Mouse (Mus musculus) limb, embryonic 13.5 days (tissue): ENCODE measurements around the gene Acacb. TPM values are rescaled to one million over a fixed set of nuclear protein-coding genes. Genes with fewer than 3 reads are reported as not detected.

Experiments
- ATAC-seq: fragments of 200-750 bp; cut with Nextera tagmentation; 2 replicates; pipeline ENCODE4 v1.8.0; 2017; ENCODE audit warnings: low read depth, moderate number of reproducible peaks, moderate TSS enrichment; ENCODE audit not compliant: low FRiP score
- H3K27ac ChIP-seq: fragments of 300-500 bp; sonication (generic); 2 replicates; pipeline ENCODE4 v1.5.1; 2015; ENCODE audit warnings: inconsistent platforms, mild to moderate bottlenecking, moderate library complexity
- H3K27me3 ChIP-seq: fragments of 300-500 bp; sonication (generic); 2 replicates; pipeline ENCODE4 v1.6.1; 2015; ENCODE audit warnings: mild to moderate bottlenecking, inconsistent platforms
- H3K36me3 ChIP-seq: fragments of 300-500 bp; sonication (generic); 2 replicates; pipeline ENCODE4 v1.6.1; 2015; ENCODE audit warnings: inconsistent platforms, mild to moderate bottlenecking, moderate library complexity
- H3K4me1 ChIP-seq: fragments of 300-500 bp; sonication (generic); 2 replicates; pipeline ENCODE4 v1.6.1; 2015; ENCODE audit warnings: inconsistent platforms
- H3K4me2 ChIP-seq: fragments of 300-500 bp; sonication (generic); replicated peaks from 2 replicates; pipeline ENCODE4 v1.6.1; 2015; ENCODE audit warnings: inconsistent platforms, mild to moderate bottlenecking, moderate library complexity
- H3K4me3 ChIP-seq: fragments of 300-500 bp; sonication (generic); 2 replicates; pipeline ENCODE4 v1.5.1; 2015; ENCODE audit warnings: moderate library complexity, mild to moderate bottlenecking, inconsistent platforms
- H3K9ac ChIP-seq: fragments of 300-500 bp; sonication (generic); 2 replicates; pipeline ENCODE4 v1.6.1; 2015; ENCODE audit warnings: mild to moderate bottlenecking, inconsistent platforms
- H3K9me3 ChIP-seq: fragments of 300-500 bp; sonication (generic); 2 replicates; pipeline ENCODE4 v1.6.1; 2016; ENCODE audit warnings: inconsistent platforms
- WGBS: fragments of 180-500 bp; shearing (Covaris S2); methylation state at CpG from one replicate; pipeline ENCODE4 v1.1.7; 2015; 5-methylcytosine and 5-hydroxymethylcytosine counted together
- polyA plus RNA-seq: library from polyadenylated mRNA; unstranded; fragments of >200 nt; fragmentation: Nextera tagmentation; extraction: Ambion mirVana; gene quantifications from 2 replicates; pipeline ENCODE4 v1.2.1, GENCODE M21; 2015

The Acacb gene
- polyA plus RNA-seq, 1 experiment from 2014 or later, result 4.3 TPM

DNA sequence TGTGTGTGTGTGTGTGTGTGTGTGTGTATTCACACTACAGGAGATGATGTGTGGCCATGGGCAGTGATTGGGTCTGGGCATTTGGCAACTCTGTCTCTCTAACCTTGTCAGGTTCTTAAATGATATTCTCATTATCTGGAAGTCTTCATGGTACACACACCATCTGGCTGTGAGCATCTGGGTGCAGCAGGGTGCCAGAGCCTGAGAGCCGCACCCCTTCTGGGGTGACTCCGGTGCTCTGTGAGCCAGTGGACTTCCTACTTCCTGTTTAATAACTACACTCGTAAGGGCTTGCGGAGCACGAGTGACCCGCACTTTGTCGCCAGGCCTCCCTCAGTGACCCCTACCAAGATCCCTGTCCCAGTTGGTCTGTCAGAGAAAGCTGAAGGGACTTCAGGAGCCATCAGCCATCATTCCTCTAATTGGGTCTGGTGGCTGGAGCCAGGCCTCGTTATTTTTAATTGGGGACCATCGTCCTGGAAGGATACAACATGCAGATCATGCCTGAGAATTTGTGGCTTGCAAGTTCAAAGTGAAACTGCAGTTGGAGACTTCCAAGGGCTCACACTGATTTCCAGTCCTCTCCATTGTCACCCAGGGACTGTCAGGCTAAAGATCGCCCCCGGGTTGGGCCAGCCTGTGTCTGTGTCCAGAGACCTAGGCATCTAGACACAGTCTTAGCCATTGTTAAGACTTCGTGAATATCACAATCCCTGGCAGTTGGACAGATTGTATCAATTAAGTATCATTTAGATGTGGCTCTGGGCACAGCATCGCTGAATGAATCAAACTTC, 138.5 kb downstream of the Acacb start:
- WGBS, result 20% methylated on average over 13 of the region's 13 CpGs
- H3K27ac ChIP-seq, result no peak overlapping the region
- no peaks in the 10 kb centered on the region for H3K9me3 ChIP-seq
- no peak overlapping the region for H3K9ac ChIP-seq
- peaks cover under 1% of the 10 kb centered on the region for H3K27me3 ChIP-seq
- no peaks in the 10 kb centered on the region for H3K36me3 ChIP-seq
- ATAC-seq, result no peak
- H3K4me1 ChIP-seq, result peaks cover 5% of the 10 kb centered on the region
- no peak overlapping the region for H3K4me2 ChIP-seq
- H3K4me3 ChIP-seq, result no peak overlapping the region

DNA sequence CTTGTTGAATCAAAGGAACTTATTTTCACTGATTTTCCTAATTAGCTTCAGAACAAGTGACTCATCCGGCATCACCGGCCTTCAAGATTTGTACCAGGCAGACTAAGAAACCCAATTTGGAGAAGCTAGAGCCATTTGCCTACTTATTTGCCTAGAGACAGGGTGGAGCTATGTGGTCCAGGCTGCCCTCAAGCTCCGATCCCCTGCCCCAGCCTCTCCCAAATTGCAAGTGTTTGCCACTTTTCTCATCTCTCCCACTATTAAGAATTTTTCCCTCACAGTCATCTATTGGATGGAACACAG, 139.0 kb downstream of the Acacb start:
- Histone ChIP-seq H3K9ac (no peak overlapping the region), H3K4me2 (no peak overlapping the region), H3K4me1 (peaks cover 9% of the 10 kb centered on the region), H3K9me3 (no peaks in the 10 kb centered on the region), H3K36me3 (no peaks in the 10 kb centered on the region), H3K4me3 (no peak overlapping the region), H3K27me3 (no peaks in the 10 kb centered on the region; the same call in none of the 2 replicates), H3K27ac (no peak overlapping the region)
- WGBS, result 42% methylated on average over 3 of the region's 3 CpGs
- no peak for ATAC-seq

- no peaks in the 10 kb centered on the region; the same call in none of the 2 replicates for H3K27me3 ChIP-seq
- no peak overlapping the region for H3K4me3 ChIP-seq
- peaks cover 9% of the 10 kb centered on the region for H3K4me1 ChIP-seq
- no peak overlapping the region for H3K9ac ChIP-seq
- H3K27ac ChIP-seq, result no peak overlapping the region
- no peak overlapping the region for H3K4me2 ChIP-seq
- no peaks in the 10 kb centered on the region for H3K36me3 ChIP-seq
- H3K9me3 ChIP-seq, result no peaks in the 10 kb centered on the region
- WGBS, result 78% methylated on average over 4 of the region's 4 CpGs
- ATAC-seq, result no peak
Measured at GRCm38 (mm10) chr5:114286102-114286501, 139.8 kb downstream of the Acacb start.

DNA sequence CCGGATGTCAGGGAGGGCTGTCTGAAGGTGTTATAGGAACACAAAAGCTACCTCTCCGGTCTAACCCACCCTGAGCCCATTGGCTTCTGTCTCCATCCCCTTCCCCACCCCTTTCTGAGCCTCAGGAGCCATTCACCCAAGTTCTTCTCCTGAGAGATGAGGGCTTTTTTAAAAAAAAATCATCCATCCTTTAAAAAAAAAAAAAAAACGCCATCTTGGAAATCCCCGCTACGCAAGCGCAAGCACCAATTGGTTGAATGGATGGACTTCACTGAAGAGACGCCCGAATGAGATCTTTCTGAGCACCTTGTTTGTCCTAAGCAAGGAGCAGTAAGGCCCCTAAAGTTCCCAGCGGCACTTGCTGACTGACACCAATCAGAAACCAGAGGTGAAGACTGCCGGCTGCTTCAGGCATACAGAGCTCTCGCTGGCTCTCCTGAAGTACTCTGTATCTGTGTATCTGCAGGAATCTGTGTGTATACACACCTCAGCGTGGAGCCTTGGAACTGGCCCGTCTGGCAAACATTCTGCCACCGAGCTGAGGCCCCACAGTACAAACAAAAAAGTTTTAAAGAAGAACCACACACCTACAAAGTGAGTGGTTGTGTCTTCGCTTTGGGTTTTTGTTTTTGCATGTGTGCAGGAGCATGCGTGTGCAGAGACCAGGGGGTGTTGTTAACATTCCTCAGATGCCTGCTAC, 140.7 kb downstream of the Acacb start:
- Histone ChIP-seq H3K4me3 (no peak overlapping the region), H3K4me1 (peaks cover 9% of the 10 kb centered on the region), H3K27me3 (no peaks in the 10 kb centered on the region; the same call in none of the 2 replicates), H3K9ac (no peak overlapping the region), H3K4me2 (no peak overlapping the region), H3K27ac (no peak overlapping the region), H3K9me3 (no peaks in the 10 kb centered on the region), H3K36me3 (no peaks in the 10 kb centered on the region)
- no peak for ATAC-seq
- 83% methylated on average over 16 of the region's 16 CpGs for WGBS

DNA sequence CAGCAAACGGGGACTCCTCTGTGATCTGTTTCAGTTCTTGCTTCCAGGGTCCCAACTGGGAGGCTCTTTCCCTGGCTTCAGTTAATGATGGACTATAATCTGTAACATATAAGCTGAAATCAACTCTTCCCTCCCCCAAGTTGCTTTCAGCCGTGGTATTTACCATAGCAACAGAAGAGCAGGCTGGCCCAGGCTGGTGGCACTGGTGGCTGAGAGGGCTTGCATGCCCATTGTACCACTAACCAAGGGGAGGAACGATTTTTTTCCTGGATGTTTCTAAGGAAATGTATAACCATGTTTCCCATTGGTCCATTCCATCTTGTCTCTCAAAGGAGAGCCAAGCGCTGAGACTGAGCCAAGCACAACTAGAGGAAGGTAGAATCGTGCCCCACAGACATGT, 142.1 kb downstream of the Acacb start:
- H3K4me3 ChIP-seq, result no peak overlapping the region
- H3K27ac ChIP-seq, result no peak overlapping the region
- WGBS, result 78% methylated on average over 5 of the region's 5 CpGs
- H3K27me3 ChIP-seq, result no peaks in the 10 kb centered on the region; the same call in none of the 2 replicates
- no peaks in the 10 kb centered on the region for H3K36me3 ChIP-seq
- no peak for ATAC-seq
- H3K4me2 ChIP-seq, result no peak overlapping the region
- no peaks in the 10 kb centered on the region for H3K9me3 ChIP-seq
- no peak overlapping the region for H3K9ac ChIP-seq
- peaks cover 9% of the 10 kb centered on the region for H3K4me1 ChIP-seq

GRCm38 (mm10) chr5:114288874-114289273, 142.5 kb downstream of the Acacb start, which contains the start of gene Myo1h:
TSS of gene Myo1h (plus strand) at chr5:114289166.
- WGBS, result 32% methylated on average over 13 of the region's 13 CpGs

GRCm38 (mm10) chr5:114290004-114290403, 143.7 kb downstream of the Acacb start:
- Histone ChIP-seq H3K36me3 (no peaks in the 10 kb centered on the region), H3K27ac (no peak overlapping the region), H3K27me3 (no peaks in the 10 kb centered on the region; the same call in none of the 2 replicates), H3K9ac (no peak overlapping the region), H3K4me3 (no peak overlapping the region), H3K4me2 (no peak overlapping the region), H3K9me3 (no peaks in the 10 kb centered on the region), H3K4me1 (peaks cover 9% of the 10 kb centered on the region)
- no peak for ATAC-seq
- 62% methylated on average over 3 of the region's 3 CpGs for WGBS

More at GRCm38 (mm10) chr5:114288874-114289273, 142.5 kb downstream of the Acacb start, which contains the start of gene Myo1h:
- no peaks in the 10 kb centered on the region; the same call in none of the 2 replicates for H3K27me3 ChIP-seq
- ATAC-seq, result no peak
- H3K4me3 ChIP-seq, result no peak within 1 kb of the TSS
- H3K4me2 ChIP-seq, result no peak within 1 kb of the TSS
- H3K36me3 ChIP-seq, result no peaks in the 10 kb centered on the region
- H3K9ac ChIP-seq, result no peak within 1 kb of the TSS
- no peak within 1 kb of the TSS for H3K27ac ChIP-seq
- H3K9me3 ChIP-seq, result no peaks in the 10 kb centered on the region
- peaks cover 9% of the 10 kb centered on the region for H3K4me1 ChIP-seq

DNA sequence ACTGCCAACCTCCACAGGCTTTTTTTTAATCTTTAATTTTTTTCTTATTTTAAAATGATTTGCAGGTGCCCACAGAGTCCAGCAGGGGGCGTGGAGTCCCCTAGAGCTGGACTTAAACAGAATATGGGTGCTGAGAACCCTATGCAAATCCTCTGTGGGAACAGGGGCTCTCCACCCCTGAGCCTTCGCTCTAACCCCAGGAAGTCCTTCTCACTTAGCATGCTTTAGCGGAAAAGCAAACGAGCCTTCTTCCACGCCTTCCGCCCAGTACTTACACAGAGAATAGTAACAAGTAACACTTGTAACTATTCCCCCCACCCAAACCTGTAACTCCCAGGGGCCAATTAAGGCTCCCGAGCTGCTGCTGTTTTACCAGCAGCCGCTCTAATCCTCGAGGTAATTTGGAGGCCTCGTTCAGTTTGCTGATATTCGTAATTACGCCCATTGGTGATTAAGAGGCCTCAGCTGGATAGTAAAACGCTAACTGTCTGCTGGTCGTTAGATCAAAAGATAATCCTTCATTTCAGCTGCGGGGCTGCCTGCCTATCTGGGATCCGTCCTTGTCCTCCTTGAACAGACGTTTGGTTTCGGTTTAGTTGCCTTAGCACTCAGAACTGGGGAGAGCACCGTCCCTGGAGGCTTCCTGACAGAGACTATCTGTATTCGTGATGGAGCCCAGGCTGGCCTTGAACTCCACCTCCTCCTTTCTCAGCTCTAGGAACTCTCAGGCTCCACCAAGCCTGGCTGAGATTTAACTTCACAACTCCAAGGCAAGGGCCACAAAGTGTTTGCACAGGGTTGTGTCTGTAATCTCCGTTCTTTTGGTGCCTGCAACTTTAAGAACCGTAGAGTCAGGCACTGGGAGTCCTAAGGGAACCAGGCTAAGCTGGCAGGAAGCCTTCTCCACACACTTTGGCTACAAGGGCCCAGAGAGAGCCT, 150.6 kb downstream of the Acacb start:
- H3K4me2 ChIP-seq, result peak overlapping the region; percentile 33

GRCm38 (mm10) chr5:114298212-114298894, 152.0 kb downstream of the Acacb start:
- no peak overlapping the region for H3K27ac ChIP-seq
- no peak overlapping the region for H3K4me3 ChIP-seq
- H3K36me3 ChIP-seq, result no peaks in the 10 kb centered on the region
- H3K4me2 ChIP-seq, result no peak overlapping the region
- H3K27me3 ChIP-seq, result no peaks in the 10 kb centered on the region
- H3K4me1 ChIP-seq, result peaks cover 27% of the 10 kb centered on the region
- H3K9ac ChIP-seq, result no peak overlapping the region
- 44% methylated on average over 18 of the region's 18 CpGs for whole genome bisulfite sequencing
- ATAC-seq, result no peak; the same call in 1 of the 2 replicates
- no peaks in the 10 kb centered on the region for H3K9me3 ChIP-seq

More for the DNA sequence above, 150.6 kb downstream of the Acacb start:
- peaks cover 27% of the 10 kb centered on the region for H3K4me1 ChIP-seq
- H3K4me3 ChIP-seq, result no peak overlapping the region
- H3K27ac ChIP-seq, result no peak overlapping the region
- no peak for ATAC-seq
- no peaks in the 10 kb centered on the region for H3K36me3 ChIP-seq
- H3K9me3 ChIP-seq, result no peaks in the 10 kb centered on the region
- H3K9ac ChIP-seq, result no peak overlapping the region
- H3K27me3 ChIP-seq, result no peaks in the 10 kb centered on the region
- WGBS, result 15% methylated on average over 22 of the region's 22 CpGs

DNA sequence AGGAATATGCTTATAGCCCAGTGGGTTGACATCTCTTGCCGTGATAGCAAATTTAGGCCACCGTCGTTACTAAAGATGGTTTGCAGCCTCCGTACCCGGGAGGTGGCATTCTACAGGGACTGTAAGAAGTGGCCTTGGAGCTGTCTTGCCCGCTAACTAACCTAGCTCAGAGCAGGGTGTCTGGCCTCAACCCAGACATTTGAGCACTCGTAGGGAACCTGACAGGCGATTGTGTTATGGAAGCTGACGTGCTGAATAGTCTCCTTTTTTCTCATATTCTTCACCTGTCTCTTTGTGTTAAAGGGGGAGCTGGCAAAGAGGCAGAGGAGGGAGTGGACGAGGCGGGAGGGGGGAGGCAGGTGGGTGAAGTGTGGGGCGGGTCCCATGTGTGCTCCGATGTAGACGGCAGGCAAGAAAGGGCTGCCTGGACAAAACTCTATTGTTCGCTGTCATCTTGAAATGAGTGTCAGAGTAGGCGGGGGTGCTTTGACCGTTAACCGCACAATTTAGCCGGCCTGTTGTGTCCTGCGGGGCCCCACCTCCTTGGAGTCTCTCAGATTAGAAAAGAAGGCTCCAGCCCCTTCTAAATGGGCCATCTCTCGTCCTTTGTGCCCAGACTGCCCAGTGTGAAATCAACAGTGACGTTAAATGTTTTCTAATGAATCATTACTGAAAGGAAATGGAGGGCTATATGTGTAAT, 153.0 kb downstream of the Acacb start:
- 0 out of 2 replicates have a peak, but pooled peaks cover 2% of the 10 kb centered on the region for H3K27me3 ChIP-seq
- H3K36me3 ChIP-seq, result no peaks in the 10 kb centered on the region
- H3K4me2 ChIP-seq, result no peak overlapping the region
- H3K4me1 ChIP-seq, result peaks cover 27% of the 10 kb centered on the region
- H3K9ac ChIP-seq, result no peak overlapping the region
- no peaks in the 10 kb centered on the region for H3K9me3 ChIP-seq
- no peak overlapping the region for H3K27ac ChIP-seq
- WGBS, result 61% methylated on average over 22 of the region's 22 CpGs
- no peak overlapping the region for H3K4me3 ChIP-seq
- no peak for ATAC-seq
